Mouse (Mus musculus) T-helper 2 cell (primary cell): Measurements from ENCODE around the gene Rps9.

ENCODE experiments used
- in situ Hi-C: fragments of 300-600 bp; cut with MboI, MseI; formaldehyde crosslinking; loops from one replicate; pipeline ENCODE4 v1.15.1; 2025; ENCODE audit warnings: high pct_unique_total_duplicates

The Rps9 gene

GRCm38 (mm10) chr7:3703879-3704441 is at the start of gene Rps9:
TSS of gene Rps9 (plus strand) at chr7:3703993.
- in situ Hi-C loops: loop anchor here (25.0 kb wide), 1 partner anchor 433 kb away; the partner anchor contains the start of gene Leng8

- in situ Hi-C loops: loop anchor here (25.0 kb wide), 1 partner anchor 1005 kb away; the partner anchor contains the start of gene Ppp6r1
Observed at GRCm38 (mm10) chr7:3656966-3657365, 46.8 kb upstream of the Rps9 start.

- in situ Hi-C loops: loop anchor here (25.0 kb wide), 1 partner anchor 1004 kb away; the partner anchor contains the start of gene Ppp6r1
Observed at GRCm38 (mm10) chr7:3658578-3658977, 45.2 kb upstream of the Rps9 start.

GRCm38 (mm10) chr7:3664524-3665214 is 39.1 kb upstream of the Rps9 start:
- in situ Hi-C loops: loop anchor here (25.0 kb wide), 1 partner anchor 998 kb away; the partner anchor contains the start of gene Ppp6r1

- in situ Hi-C loops: loop anchor here (25.0 kb wide), 1 partner anchor 997 kb away; the partner anchor contains the start of gene Ppp6r1
Observed at GRCm38 (mm10) chr7:3665215-3666114, 38.3 kb upstream of the Rps9 start, which contains the start of gene Leng1. TSS of gene Leng1 (minus strand) at chr7:3665840.

- in situ Hi-C loops: loop anchor here (25.0 kb wide), 1 partner anchor 995 kb away; the partner anchor contains the start of gene Ppp6r1
Observed at GRCm38 (mm10) chr7:3666921-3667391, 36.8 kb upstream of the Rps9 start.

GRCm38 (mm10) chr7:3674507-3675227 is 29.1 kb upstream of the Rps9 start:
- in situ Hi-C loops: loop anchor here (25.0 kb wide), 2 partner anchors 988 to 1388 kb away; partner anchors contain the start of genes Ppp6r1, U2af2 and Zfp580

GRCm38 (mm10) chr7:3675228-3675548 is 28.6 kb upstream of the Rps9 start:
- in situ Hi-C loops: loop anchor here (25.0 kb wide), 1 partner anchor 1387 kb away; the partner anchor contains the start of genes U2af2 and Zfp580

- in situ Hi-C loops: loop anchor here (25.0 kb wide), 1 partner anchor 1386 kb away; the partner anchor contains the start of genes U2af2 and Zfp580
Observed at GRCm38 (mm10) chr7:3676371-3676770, 27.4 kb upstream of the Rps9 start.

GRCm38 (mm10) chr7:3677342-3677741 is 26.5 kb upstream of the Rps9 start, which contains the start of gene Tmc4:
TSS of gene Tmc4 (minus strand) at chr7:3677553.
- in situ Hi-C loops: loop anchor here (25.0 kb wide), 1 partner anchor 1385 kb away; the partner anchor contains the start of genes U2af2 and Zfp580

- in situ Hi-C loops: loop anchor here (25.0 kb wide), 1 partner anchor 1378 kb away; the partner anchor contains the start of genes U2af2 and Zfp580
Observed at GRCm38 (mm10) chr7:3683908-3684550, 19.8 kb upstream of the Rps9 start.

- in situ Hi-C loops: loop anchor here (25.0 kb wide), 1 partner anchor 1378 kb away; the partner anchor contains the start of genes U2af2 and Zfp580
Observed at GRCm38 (mm10) chr7:3684698-3685097, 19.1 kb upstream of the Rps9 start.

GRCm38 (mm10) chr7:3685400-3686187 is 18.2 kb upstream of the Rps9 start:
- in situ Hi-C loops: loop anchor here (25.0 kb wide), 1 partner anchor 1377 kb away; the partner anchor contains the start of genes U2af2 and Zfp580

GRCm38 (mm10) chr7:3691919-3692318 is 11.9 kb upstream of the Rps9 start:
- in situ Hi-C loops: loop anchor here (25.0 kb wide), 1 partner anchor 1370 kb away; the partner anchor contains the start of genes U2af2 and Zfp580

- in situ Hi-C loops: loop anchor here (25.0 kb wide), 1 partner anchor 1370 kb away; the partner anchor contains the start of genes U2af2 and Zfp580
Observed at GRCm38 (mm10) chr7:3692382-3692986, 11.3 kb upstream of the Rps9 start, which contains the start of gene Tsen34. TSS of gene Tsen34 (plus strand) at chr7:3692863.

GRCm38 (mm10) chr7:3692987-3693808 is 10.6 kb upstream of the Rps9 start, which contains the start of gene Mboat7:
TSS of gene Mboat7 (minus strand) at chr7:3693523.
- in situ Hi-C loops: loop anchor here (25.0 kb wide), 1 partner anchor 1369 kb away; the partner anchor contains the start of genes U2af2 and Zfp580

- in situ Hi-C loops: loop anchor here (25.0 kb wide), 1 partner anchor 1369 kb away; the partner anchor contains the start of genes U2af2 and Zfp580
Observed at GRCm38 (mm10) chr7:3693809-3694075, 10.1 kb upstream of the Rps9 start.
